Mouse (Mus musculus) intestine, embryonic 15.5 days (tissue): ENCODE results near the gene Gm20518. TPM values are rescaled to one million over a fixed set of nuclear protein-coding genes. Genes with fewer than 3 reads are reported as not detected.

Experiments
- polyA plus RNA-seq: library from polyadenylated mRNA; unstranded; fragments of >200 nt; fragmentation: Nextera tagmentation; extraction: Ambion mirVana; gene quantifications from 2 replicates; pipeline ENCODE4 v1.2.1, GENCODE M21; 2015

Gm20518 gene
- polyA plus RNA-seq, 1 experiment from 2014 or later, result 0.18 TPM

Other genes starting within 250 kb of the Gm20518 start
- gene Ccdc74a, start 245.2 kb downstream of the Gm20518 start, polyA plus RNA-seq, result 4.0 and 6.7 TPM in 2 replicates
- 38.0 and 43.0 TPM in 2 replicates for gene Med15, start 158.8 kb downstream of the Gm20518 start, polyA plus RNA-seq
- 52.3 and 55.6 TPM in 2 replicates for gene Klhl22, start 132.1 kb downstream of the Gm20518 start, polyA plus RNA-seq
- 11.5 and 11.7 TPM in 2 replicates for gene Scarf2, start 94.4 kb downstream of the Gm20518 start, polyA plus RNA-seq
- gene B830017H08Rik, start 58.5 kb downstream of the Gm20518 start, polyA plus RNA-seq, result not detected in 2 replicates
- 2.0 and 3.1 TPM in 2 replicates for gene Car15, start 53.3 kb downstream of the Gm20518 start, polyA plus RNA-seq
- 0.08 TPM in 1 of 2 replicates, not detected in the other for gene Tssk1, start 2.6 kb upstream of the Gm20518 start, polyA plus RNA-seq
- 68.2 and 70.7 TPM in 2 replicates for gene Dgcr2, start 6.9 kb upstream of the Gm20518 start, polyA plus RNA-seq
- not detected in 2 replicates for gene Tssk2, start 7.0 kb upstream of the Gm20518 start, polyA plus RNA-seq
- gene Ess2, start 19.7 kb upstream of the Gm20518 start, polyA plus RNA-seq, result 29.7 and 29.8 TPM in 2 replicates
- gene Gsc2, start 23.4 kb upstream of the Gm20518 start, polyA plus RNA-seq, result 0.14 TPM in 1 of 2 replicates, not detected in the other
- 201 and 221 TPM in 2 replicates for gene Slc25a1, start 36.5 kb upstream of the Gm20518 start, polyA plus RNA-seq
- 0.37 TPM in 1 of 2 replicates, not detected in the other for gene Vpreb2, start 88.8 kb upstream of the Gm20518 start, polyA plus RNA-seq
- 71.2 and 75.7 TPM in 2 replicates for gene Dgcr6, start 161.2 kb upstream of the Gm20518 start, polyA plus RNA-seq
- gene Prodh, start 198.5 kb upstream of the Gm20518 start, polyA plus RNA-seq, result 15.0 and 19.9 TPM in 2 replicates
- 4.1 and 4.7 TPM in 2 replicates for gene Rtn4r, start 236.0 kb upstream of the Gm20518 start, polyA plus RNA-seq